Mouse (Mus musculus) kidney, adult 2 months (tissue): ENCODE data around the gene Fads3. TPM values are rescaled to one million over a fixed set of nuclear protein-coding genes. Genes with fewer than 3 reads are reported as not detected.
A peak's percentile ranks its signal among the peaks of the same experiment; 100 is the strongest.

Experiments used
- DNase-seq: peaks from one replicate; pipeline ENCODE4 v3.0.0; 2021
- H3K27ac ChIP-seq: fragments of 200-500 bp; 2 replicates; pipeline ENCODE4 v1.5.1; 2012; ENCODE audit warnings: low read depth, low read length, control low read depth, inconsistent platforms; ENCODE audit not compliant: insufficient read depth
- H3K27me3 ChIP-seq: fragments of 200-500 bp; replicated peaks from 2 replicates; pipeline ENCODE4 v1.6.1; 2012; ENCODE audit warnings: mild to moderate bottlenecking, moderate library complexity, low read length, inconsistent platforms; ENCODE audit not compliant: control insufficient read depth, insufficient read depth
- H3K36me3 ChIP-seq: fragments of 200-500 bp; 2 replicates; pipeline ENCODE4 v1.6.1; 2012; ENCODE audit warnings: mild to moderate bottlenecking, moderate library complexity, low read length, inconsistent platforms; ENCODE audit not compliant: control insufficient read depth, insufficient read depth
- H3K4me1 ChIP-seq: fragments of 200-500 bp; 2 replicates; pipeline ENCODE4 v1.6.1; 2011; ENCODE audit warnings: low read length; ENCODE audit not compliant: control insufficient read depth, insufficient read depth
- H3K4me3 ChIP-seq: fragments of 200-500 bp; 2 replicates; pipeline ENCODE4 v1.5.1; 2011; ENCODE audit warnings: mild to moderate bottlenecking, low read depth, low read length, control low read depth; ENCODE audit not compliant: insufficient read depth
- CTCF ChIP-seq: fragments of 200-500 bp; conservative IDR thresholded peaks from 2 replicates; pipeline ENCODE4 v1.5.1; 2011; ENCODE audit warnings: low read depth, mild to moderate bottlenecking, control low read depth, low read length, moderate library complexity, mixed read lengths; ENCODE audit not compliant: insufficient read depth, insufficient read length
- POLR2A ChIP-seq: fragments of 200-500 bp; IDR thresholded peaks from one replicate; pipeline ENCODE4 v1.6.1; 2011; ENCODE audit warnings: low read depth, low read length, control low read depth
- WGBS: fragments of 180-500 bp; shearing (Covaris S2); methylation state at CpG from one replicate; pipeline ENCODE4 v1.1.7; 2018; 5-methylcytosine and 5-hydroxymethylcytosine counted together
- polyA plus RNA-seq: library from polyadenylated mRNA; depleted of rRNA; stranded (reverse); fragments of >200 nt; gene quantifications from 2 replicates; pipeline ENCODE4 v1.2.3, GENCODE M21; 2012

Gene Fads3
- polyA plus RNA-seq, 1 experiment = 382 TPM

DNA sequence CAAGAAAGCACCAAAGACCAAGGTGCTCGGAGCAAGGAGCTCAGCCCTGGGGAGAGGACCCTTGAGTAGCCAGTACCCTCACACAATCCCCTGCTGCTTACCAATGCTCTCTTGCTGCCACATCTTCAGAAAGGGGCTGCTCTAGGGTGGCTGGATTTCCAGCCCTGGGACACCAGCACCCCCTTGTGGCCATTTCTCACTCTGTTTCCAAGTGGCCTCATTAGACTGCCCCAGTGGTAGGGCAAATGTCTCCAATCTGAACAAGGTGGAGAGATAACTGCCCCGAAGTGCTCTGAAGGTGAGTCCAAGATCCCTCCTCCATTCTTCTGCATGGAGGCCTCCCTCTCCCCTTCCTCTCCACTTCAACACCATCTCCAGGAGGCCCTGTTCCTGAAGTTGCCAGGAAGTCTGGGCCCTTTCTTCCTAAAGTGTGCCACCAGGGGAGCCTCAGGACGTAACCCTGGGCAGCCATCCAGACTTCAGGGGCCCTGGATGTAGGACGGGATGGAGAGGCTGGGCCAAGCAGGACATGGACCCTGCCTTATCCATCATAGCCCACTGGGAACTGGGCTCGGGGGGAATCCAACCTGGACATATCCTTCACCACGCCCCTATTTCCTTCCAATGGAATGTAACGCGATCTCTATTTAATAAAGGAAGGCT is 6.5 kb upstream of the Fads3 start:
- Histone ChIP-seq H3K27ac (no peak overlapping the region), H3K36me3 (no peaks in the 10 kb centered on the region), H3K4me1 (peaks cover 33% of the 10 kb centered on the region), H3K27me3 (no peaks in the 10 kb centered on the region), H3K4me3 (no peak overlapping the region)
- peak; percentile 82 for DNase-seq
- 54% methylated on average over 8 of the region's 8 CpGs for WGBS
- TF ChIP-seq CTCF (peak; percentile 88), POLR2A (no peak)

DNA sequence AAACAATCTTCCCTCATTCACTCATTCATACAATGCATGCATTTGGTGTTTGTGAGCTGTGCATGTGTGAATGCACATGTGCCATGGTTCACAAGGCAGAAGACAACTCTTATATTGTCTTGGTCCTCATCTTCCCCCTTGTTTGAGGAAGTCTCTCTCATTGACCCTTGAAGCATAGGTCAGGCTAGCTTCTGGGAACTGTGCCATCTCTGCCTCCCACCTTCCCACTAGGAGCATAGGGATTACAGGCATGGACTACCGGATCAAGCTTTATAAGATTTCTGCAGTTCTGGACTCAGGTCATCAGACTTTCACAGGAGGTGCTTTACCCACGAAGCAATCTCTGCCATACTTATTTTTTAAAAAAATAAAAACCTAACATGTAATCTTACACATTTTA is 3.8 kb upstream of the Fads3 start:
- TF ChIP-seq CTCF (no peak), POLR2A (no peak)

GRCm38 (mm10) chr19:10038364-10038763 is 3.0 kb upstream of the Fads3 start:
- H3K36me3 ChIP-seq = no peaks in the 10 kb centered on the region
- 48% methylated on average over 3 of the region's 3 CpGs for WGBS
- peak overlapping the region; percentile 95 for H3K27ac ChIP-seq
- TF ChIP-seq POLR2A (no peak), CTCF (no peak)
- H3K4me3 ChIP-seq = no peak overlapping the region
- no peaks in the 10 kb centered on the region for H3K27me3 ChIP-seq
- peak; percentile 84 for DNase-seq
- peaks cover 26% of the 10 kb centered on the region; the same call in 1 of the 2 replicates for H3K4me1 ChIP-seq

More for the DNA sequence above, 3.8 kb upstream of the Fads3 start:
- H3K4me3 ChIP-seq = no peak overlapping the region
- H3K4me1 ChIP-seq = peaks cover 29% of the 10 kb centered on the region; the same call in 1 of the 2 replicates
- WGBS = 23% methylated on average over 2 of the region's 2 CpGs
- H3K36me3 ChIP-seq = no peaks in the 10 kb centered on the region
- no peak overlapping the region; the same call in 1 of the 2 replicates for H3K27ac ChIP-seq
- DNase-seq = peak; percentile 74
- no peaks in the 10 kb centered on the region for H3K27me3 ChIP-seq

DNA sequence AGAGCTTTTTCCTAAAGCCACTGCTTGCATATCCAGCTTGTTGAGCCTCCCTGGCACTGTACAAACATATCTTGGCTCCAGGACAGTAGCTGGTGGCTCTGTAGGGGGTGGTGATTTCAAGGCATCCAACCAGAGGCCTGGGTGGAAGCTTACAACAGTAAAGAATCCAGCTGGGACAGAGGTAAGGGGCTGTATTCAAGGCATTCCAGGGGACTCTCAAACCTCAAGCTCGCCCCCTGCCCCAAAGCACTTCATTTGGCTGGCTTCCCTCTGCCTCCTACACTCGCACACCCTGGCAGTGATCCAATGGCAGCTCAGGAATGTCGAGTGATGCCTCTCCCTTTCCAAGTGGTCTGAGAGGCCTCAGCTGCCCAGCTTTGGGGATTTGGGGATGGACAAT is 2.5 kb upstream of the Fads3 start:
- Histone ChIP-seq H3K27ac (peak overlapping the region; percentile 95), H3K27me3 (no peaks in the 10 kb centered on the region), H3K36me3 (no peaks in the 10 kb centered on the region), H3K4me1 (peaks cover 28% of the 10 kb centered on the region; the same call in 1 of the 2 replicates), H3K4me3 (no peak overlapping the region)
- DNase-seq = peak; percentile 82
- WGBS = 12% methylated on average over 3 of the region's 3 CpGs
- TF ChIP-seq POLR2A = no peak
- TF ChIP-seq CTCF = no peak

DNA sequence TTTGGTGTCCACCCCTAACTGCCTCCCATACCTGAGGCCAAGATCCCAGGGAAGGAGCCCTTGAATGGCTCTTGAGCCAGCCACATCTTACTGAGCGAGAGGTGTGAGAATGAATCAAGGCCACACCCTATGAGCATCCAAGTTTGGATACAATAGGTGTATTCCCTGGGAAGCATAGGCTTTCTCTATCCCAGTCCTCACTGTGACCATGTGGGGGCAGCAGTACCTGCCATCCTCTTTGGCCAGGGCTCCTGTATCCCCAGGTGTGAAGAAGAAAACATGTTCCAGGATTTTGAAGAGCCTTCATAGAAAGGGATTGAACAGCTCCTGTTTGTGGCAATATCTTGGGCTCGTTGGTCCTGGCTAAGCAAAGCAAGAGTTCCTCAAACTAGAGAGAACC is 1.8 kb upstream of the Fads3 start:
- Histone ChIP-seq H3K36me3 (no peaks in the 10 kb centered on the region), H3K4me3 (no peak overlapping the region), H3K27me3 (no peaks in the 10 kb centered on the region), H3K27ac (no peak overlapping the region), H3K4me1 (peaks cover 33% of the 10 kb centered on the region)
- TF ChIP-seq CTCF (peak; percentile 59), POLR2A (no peak)
- DNase-seq = peak; percentile 60
- WGBS = 84% methylated on average over 2 of the region's 2 CpGs

DNA sequence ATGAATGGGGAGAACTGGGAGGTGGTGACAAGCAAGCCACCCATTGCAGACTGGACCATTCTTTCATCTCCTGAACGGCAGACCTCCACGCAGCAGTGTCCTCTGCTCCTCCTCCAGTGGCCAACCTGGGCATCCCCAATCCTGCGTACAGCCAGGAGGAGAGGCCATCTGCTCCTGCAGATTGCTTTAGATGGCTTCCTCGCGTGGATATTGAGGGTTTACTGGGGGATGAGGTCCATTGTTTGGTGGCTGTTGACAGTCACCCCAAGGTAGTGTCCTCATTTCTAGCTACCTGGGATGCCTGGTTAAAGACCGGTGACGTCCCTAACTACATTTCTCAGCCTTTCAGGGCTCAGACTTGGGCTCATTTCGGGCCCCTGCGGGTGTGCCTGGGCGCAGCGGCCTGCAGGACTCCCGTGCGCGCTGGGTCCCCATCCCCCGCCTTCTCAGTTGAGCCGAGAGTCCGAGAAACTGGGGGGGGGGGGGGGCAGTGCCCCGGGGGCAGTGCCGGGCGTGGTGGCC is 442 bp upstream of the Fads3 start:
- Histone ChIP-seq H3K4me3 (peak overlapping the region; percentile 75; the same call in 1 of the 2 replicates), H3K27ac (peak overlapping the region; percentile 34; the same call in 1 of the 2 replicates), H3K36me3 (no peaks in the 10 kb centered on the region), H3K27me3 (no peaks in the 10 kb centered on the region), H3K4me1 (peaks cover 42% of the 10 kb centered on the region)
- no peak for TF ChIP-seq CTCF
- TF ChIP-seq POLR2A = no peak
- WGBS = 18% methylated on average over 17 of the region's 20 CpGs
- DNase-seq = no peak

DNA sequence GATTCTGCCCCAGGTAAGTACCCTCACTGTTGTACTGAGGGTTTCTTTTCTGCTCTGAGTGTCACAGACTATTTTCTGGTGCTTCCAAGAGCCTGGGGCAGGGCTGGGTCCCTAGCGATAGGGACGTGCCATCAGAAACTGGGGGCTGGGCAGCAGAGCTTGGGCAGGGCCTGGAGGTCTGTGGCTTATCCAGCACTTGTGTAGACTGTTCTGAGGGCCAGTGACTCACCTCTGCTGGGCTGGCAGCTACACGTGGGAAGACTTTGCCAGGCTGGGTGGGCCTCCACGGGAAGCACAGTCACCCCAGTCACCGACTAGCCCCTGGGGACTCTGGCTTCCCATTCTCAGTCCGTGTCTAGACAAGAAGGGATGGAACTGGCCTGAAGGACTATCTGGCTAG is 863 bp downstream of the Fads3 start:
- Histone ChIP-seq H3K4me1 (peaks cover 51% of the 10 kb centered on the region), H3K27me3 (no peaks in the 10 kb centered on the region), H3K4me3 (peak overlapping the region; percentile 75), H3K36me3 (no peaks in the 10 kb centered on the region), H3K27ac (peak overlapping the region; percentile 13)
- 45% methylated on average over 6 of the region's 6 CpGs for WGBS
- DNase-seq = no peak
- TF ChIP-seq POLR2A = no peak
- TF ChIP-seq CTCF = no peak
